Mouse (Mus musculus) limb, embryonic 11.5 days (tissue): ENCODE data around the gene Elane. TPM values are rescaled to one million over a fixed set of nuclear protein-coding genes. Genes with fewer than 3 reads are reported as not detected.

ENCODE experiments used
- ATAC-seq: fragments of 200-750 bp; cut with Nextera tagmentation; 2 replicates; pipeline ENCODE4 v1.8.0; 2017; ENCODE audit warnings: low read depth; ENCODE audit not compliant: insufficient number of reproducible peaks, low FRiP score, low TSS enrichment
- DNase-seq: peaks from one replicate; pipeline ENCODE4 v3.0.0-alpha.2; 2015; ENCODE audit warnings: low spot score
- H3K27ac ChIP-seq: fragments of 300-500 bp; sonication (generic); replicated peaks from 2 replicates; pipeline ENCODE4 v1.5.1; 2014; ENCODE audit warnings: low read depth, mild to moderate bottlenecking, low read length
- H3K27me3 ChIP-seq: fragments of 300-500 bp; sonication (generic); 2 replicates; pipeline ENCODE4 v1.6.1; 2014; ENCODE audit warnings: mild to moderate bottlenecking, low read length, mixed read lengths; ENCODE audit not compliant: control insufficient read depth, insufficient read depth
- H3K36me3 ChIP-seq: fragments of 300-500 bp; sonication (generic); 2 replicates; pipeline ENCODE4 v1.6.1; 2014; ENCODE audit warnings: mild to moderate bottlenecking, low read length, moderate library complexity, mixed read lengths; ENCODE audit not compliant: control insufficient read depth, insufficient read depth
- H3K4me1 ChIP-seq: fragments of 300-500 bp; sonication (generic); 2 replicates; pipeline ENCODE4 v1.6.1; 2014; ENCODE audit warnings: low read length, mixed read lengths; ENCODE audit not compliant: control insufficient read depth, insufficient read depth
- H3K4me2 ChIP-seq: fragments of 300-500 bp; sonication (generic); 2 replicates; pipeline ENCODE4 v1.6.1; 2014; ENCODE audit warnings: low read depth, mild to moderate bottlenecking, moderate library complexity; ENCODE audit not compliant: severe bottlenecking
- H3K4me3 ChIP-seq: fragments of 300-500 bp; sonication (generic); 2 replicates; pipeline ENCODE4 v1.5.1; 2014; ENCODE audit warnings: low read depth, low read length
- H3K9ac ChIP-seq: fragments of 300-500 bp; sonication (generic); 2 replicates; pipeline ENCODE4 v1.6.1; 2014; ENCODE audit warnings: mild to moderate bottlenecking, low read length
- H3K9me3 ChIP-seq: fragments of 300-500 bp; sonication (generic); 2 replicates; pipeline ENCODE4 v1.6.1; 2016; ENCODE audit warnings: low read length; ENCODE audit not compliant: control insufficient read depth
- WGBS: fragments of 180-500 bp; shearing (Covaris S2); extraction: QIAGEN DNeasy Blood & Tissue Kit; methylation state at CpG from one replicate; pipeline ENCODE4 v1.1.7; 2014; 5-methylcytosine and 5-hydroxymethylcytosine counted together
- polyA plus RNA-seq: library from polyadenylated mRNA; unstranded; fragments of >200 nt; fragmentation: Nextera tagmentation; extraction: Ambion mirVana; gene quantifications from 2 replicates; pipeline ENCODE4 v1.2.1, GENCODE M21; 2014

Gene Elane
- polyA plus RNA-seq, 1 experiment from 2014 or later: 0.20 TPM

DNA sequence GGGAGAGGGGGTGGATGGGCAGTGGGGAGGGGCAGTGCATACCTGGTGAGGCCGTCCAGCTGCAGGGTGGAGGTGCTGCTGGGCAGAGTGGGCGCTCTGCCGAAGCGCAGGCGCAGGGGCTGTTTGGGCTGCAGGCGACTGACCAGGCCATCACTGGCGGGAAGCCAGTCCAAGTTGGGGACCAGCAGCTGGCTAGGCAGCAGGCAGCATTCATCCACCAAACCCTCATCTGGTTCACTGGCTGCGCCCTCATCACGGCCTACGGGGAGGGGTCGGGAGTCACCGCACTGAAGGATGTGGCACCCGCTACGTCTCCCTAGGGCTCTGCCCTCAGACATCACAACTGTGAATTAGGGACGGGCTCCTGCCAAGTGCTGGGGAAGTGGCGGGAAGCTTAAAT is 10.3 kb downstream of the Elane start:
- WGBS: 91% methylated on average over 16 of the region's 16 CpGs
- no peak for DNase-seq
- H3K36me3 ChIP-seq: peaks cover 14% of the 10 kb centered on the region; the same call in 1 of the 2 replicates
- no peak for ATAC-seq
- H3K9me3 ChIP-seq: no peaks in the 10 kb centered on the region
- 0 out of 2 replicates have a peak, but pooled peaks cover 2% of the 10 kb centered on the region for H3K4me1 ChIP-seq
- no peak overlapping the region for H3K4me3 ChIP-seq
- H3K27ac ChIP-seq: no peak overlapping the region
- no peak overlapping the region for H3K4me2 ChIP-seq
- H3K9ac ChIP-seq: no peak overlapping the region
- H3K27me3 ChIP-seq: no peaks in the 10 kb centered on the region

DNA sequence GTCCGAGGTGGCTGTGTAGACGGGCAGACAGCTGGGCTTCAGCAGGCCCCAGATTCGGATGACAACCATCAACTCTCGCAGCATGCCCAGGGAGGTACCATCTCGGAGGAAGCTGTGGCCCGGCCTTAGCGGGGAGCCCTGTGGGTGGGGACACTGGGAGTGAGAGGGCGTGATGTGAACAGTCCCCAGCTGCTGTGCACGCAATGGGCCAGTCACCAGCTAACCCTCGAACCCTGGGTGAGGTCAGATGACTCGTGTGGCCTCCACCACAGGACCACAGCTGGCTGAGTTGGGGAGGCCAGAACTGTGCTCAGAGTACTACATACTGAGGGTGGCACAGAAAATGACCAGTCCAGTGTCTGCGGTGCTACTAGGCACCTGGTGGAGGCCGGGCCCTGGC is 10.8 kb downstream of the Elane start:
- 87% methylated on average over 13 of the region's 13 CpGs for WGBS
- Histone ChIP-seq H3K27ac (no peak overlapping the region), H3K36me3 (peaks cover 14% of the 10 kb centered on the region; the same call in 1 of the 2 replicates), H3K4me1 (0 out of 2 replicates have a peak, but pooled peaks cover 2% of the 10 kb centered on the region), H3K27me3 (no peaks in the 10 kb centered on the region), H3K4me3 (no peak overlapping the region), H3K9me3 (no peaks in the 10 kb centered on the region), H3K4me2 (no peak overlapping the region), H3K9ac (no peak overlapping the region)
- DNase-seq: no peak
- no peak for ATAC-seq

DNA sequence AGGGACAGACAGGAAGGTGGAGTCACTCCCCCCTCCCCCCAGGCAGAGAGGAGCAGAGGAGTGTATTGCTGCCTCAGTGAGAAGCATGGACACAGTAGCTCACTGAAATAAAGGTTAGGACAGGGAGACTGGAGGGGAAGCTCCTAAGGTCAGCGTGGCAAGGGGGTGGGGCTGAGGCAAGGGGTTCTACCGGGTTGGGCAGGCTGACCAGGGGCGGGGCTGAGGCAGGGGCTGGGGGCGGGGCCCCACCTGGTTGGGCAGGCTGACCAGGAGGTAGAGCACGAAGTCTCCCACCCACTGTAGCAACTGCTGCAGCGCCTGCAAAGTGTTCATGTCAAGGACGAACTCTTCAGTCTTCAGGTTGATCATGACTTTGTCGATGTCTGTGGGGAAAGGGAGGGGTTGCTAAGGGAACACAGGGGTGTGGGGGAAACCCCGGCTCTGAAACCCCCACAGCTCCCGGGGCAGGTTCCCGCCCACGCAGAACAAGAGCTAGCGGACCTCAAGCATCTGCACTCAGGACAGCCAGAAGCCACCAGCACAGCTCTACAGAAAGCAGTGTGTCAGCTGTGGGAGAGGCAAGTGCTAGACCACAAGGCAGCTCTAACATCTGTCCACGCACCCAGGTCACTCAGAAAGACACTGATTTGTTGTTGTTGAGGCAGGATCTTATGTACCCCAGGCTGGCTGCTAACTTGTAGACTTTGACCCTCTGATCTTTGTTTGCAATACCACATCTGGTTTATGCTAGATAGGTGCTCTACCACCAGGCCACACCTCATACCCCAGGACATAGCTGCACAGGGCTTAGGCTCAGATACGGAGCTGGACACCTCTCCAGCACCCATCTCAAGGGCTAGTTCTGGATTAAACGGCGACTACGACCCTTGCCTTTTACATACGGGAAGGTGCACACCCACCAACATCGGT is 11.5 kb downstream of the Elane start:
- ATAC-seq (no peak), DNase-seq (no peak)
- H3K4me3 ChIP-seq: no peak overlapping the region
- 50% methylated on average over 20 of the region's 20 CpGs for WGBS
- no peaks in the 10 kb centered on the region for H3K27me3 ChIP-seq
- no peak overlapping the region for H3K27ac ChIP-seq
- no peak overlapping the region for H3K9ac ChIP-seq
- no peak overlapping the region; the same call in 1 of the 2 replicates for H3K4me2 ChIP-seq
- H3K36me3 ChIP-seq: peaks cover 14% of the 10 kb centered on the region; the same call in 1 of the 2 replicates
- no peaks in the 10 kb centered on the region for H3K9me3 ChIP-seq
- H3K4me1 ChIP-seq: 0 out of 2 replicates have a peak, but pooled peaks cover 2% of the 10 kb centered on the region

DNA sequence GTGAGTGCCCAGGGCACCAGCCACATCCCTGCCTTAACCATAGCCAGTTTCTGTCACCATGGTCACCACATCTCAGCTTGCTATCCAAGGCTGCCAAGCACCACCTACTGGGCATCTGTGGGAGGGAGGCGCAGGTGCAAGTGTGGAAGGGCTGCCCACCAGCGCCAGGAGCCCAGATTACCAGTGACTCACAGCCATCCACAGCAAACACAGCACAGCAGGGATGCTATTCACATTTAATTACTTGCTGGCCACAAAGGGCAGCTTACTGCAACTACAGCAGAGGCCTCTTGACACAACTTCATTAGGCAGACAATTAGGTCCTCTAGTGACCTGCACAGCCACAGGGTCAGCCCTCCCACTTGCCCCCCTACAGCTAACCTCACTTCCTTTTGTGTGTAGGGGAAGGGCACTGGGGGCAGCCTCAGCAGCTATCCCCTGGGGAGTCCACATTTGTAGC is 14.9 kb downstream of the Elane start:
- Histone ChIP-seq H3K9ac (no peak overlapping the region), H3K27me3 (no peaks in the 10 kb centered on the region), H3K36me3 (peaks cover 20% of the 10 kb centered on the region; the same call in 1 of the 2 replicates), H3K4me2 (no peak overlapping the region), H3K4me1 (0 out of 2 replicates have a peak, but pooled peaks cover 2% of the 10 kb centered on the region), H3K27ac (no peak overlapping the region), H3K9me3 (no peaks in the 10 kb centered on the region; the same call in 1 of the 2 replicates), H3K4me3 (no peak overlapping the region)
- WGBS: 43% methylated on average over 2 of the region's 2 CpGs
- DNase-seq (no peak), ATAC-seq (no peak)

DNA sequence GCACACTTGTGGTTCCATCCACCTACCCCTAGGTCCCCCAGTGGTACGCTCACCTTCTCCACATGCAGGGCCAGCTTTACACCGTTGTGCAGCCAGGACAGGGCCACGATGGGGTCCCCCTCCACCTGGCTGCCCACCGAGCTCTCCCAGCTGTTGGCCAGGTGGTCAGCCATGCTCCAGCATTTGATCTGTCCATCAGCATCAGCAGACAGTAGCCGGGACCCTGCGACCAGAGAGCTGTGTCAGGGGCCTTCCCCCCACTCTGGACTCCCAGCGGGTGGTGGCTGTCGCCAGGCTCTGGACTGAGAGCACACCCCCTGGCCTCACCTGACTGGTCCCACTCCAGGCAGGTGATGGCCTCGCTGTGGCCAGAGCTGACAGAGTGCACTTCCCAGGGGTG is 20.7 kb downstream of the Elane start:
- 95% methylated on average over 9 of the region's 9 CpGs for WGBS
- DNase-seq (no peak), ATAC-seq (no peak)
- Histone ChIP-seq H3K27ac (no peak overlapping the region), H3K4me1 (no peaks in the 10 kb centered on the region), H3K9me3 (no peaks in the 10 kb centered on the region; the same call in 1 of the 2 replicates), H3K27me3 (no peaks in the 10 kb centered on the region), H3K36me3 (peaks cover 15% of the 10 kb centered on the region; the same call in 1 of the 2 replicates), H3K4me3 (no peak overlapping the region), H3K9ac (no peak overlapping the region), H3K4me2 (no peak overlapping the region)

DNA sequence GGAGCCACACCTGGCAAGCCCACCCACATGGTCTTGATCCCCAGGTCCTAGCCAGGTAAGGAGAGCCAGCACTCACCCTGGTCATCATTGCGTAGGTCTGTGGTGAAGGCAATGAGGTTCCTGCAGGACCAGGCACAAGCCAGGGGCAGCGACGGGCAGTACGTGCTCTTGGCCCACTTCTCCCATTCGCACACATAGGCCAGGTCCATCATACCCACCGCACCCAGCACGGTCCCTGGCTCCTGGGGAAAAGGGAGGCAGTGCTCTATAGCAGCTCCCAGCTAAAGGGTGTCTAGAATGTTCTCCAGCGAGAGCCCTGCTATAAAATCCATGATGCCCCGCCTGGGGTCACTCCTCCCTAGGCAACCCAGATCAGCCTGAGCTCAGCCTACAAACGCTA is 21.4 kb downstream of the Elane start:
- H3K9ac ChIP-seq: no peak overlapping the region
- H3K4me3 ChIP-seq: 0 out of 2 replicates have a peak overlapping the region, but pooled peaks have one; percentile 14
- no peaks in the 10 kb centered on the region for H3K4me1 ChIP-seq
- H3K36me3 ChIP-seq: peaks cover 15% of the 10 kb centered on the region; the same call in 1 of the 2 replicates
- ATAC-seq (no peak), DNase-seq (no peak)
- no peaks in the 10 kb centered on the region for H3K27me3 ChIP-seq
- no peak overlapping the region for H3K27ac ChIP-seq
- H3K9me3 ChIP-seq: no peaks in the 10 kb centered on the region; the same call in 1 of the 2 replicates
- no peak overlapping the region for H3K4me2 ChIP-seq
- 95% methylated on average over 10 of the region's 10 CpGs for WGBS

DNA sequence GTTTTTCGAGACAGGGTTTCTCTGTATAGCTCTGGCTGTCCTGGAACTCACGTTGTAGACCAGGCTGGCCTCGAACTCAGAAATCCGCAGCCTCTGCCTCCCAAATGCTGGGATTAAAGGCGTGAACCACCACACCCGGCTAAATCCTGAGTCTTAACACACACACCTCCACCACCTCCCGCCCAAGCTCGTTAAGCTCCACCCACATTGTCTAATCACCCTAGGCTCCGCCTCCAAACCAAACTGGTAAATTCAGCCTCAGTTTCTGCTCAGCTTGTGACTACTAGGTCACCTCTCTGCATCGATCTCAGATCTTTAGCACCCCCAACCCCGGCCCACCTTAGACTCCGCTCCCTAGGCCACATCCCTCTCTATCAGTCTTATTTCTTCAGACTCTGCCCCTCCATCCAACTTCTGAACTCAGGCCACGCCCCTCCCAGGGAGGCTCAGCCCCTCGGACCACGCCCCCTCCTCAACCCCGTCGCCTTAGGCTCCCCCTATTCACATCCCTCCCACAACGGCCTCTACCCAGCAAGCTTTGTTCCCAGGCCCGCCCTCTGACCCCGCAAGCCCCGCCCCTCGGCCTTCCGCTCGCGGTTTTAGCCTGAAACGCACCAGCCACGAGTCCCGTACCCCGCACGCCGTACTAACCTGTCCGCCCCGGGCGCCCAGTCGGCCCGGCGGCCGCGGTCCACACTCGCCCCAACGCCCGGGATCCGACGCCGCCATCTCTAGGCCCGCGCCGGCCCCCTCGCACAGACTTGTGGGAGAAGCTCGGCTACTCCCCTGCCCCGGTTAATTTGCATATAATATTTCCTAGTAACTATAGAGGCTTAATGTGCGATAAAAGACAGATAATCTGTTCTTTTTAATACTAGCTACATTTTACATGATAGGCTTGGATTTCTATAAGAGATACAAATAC is 22.4 kb downstream of the Elane start, which contains the start of gene Med16:
TSS of gene Med16 (minus strand) at position 757 of the 925 bp plus-strand sequence.
- H3K9me3 ChIP-seq: no peaks in the 10 kb centered on the region; the same call in 1 of the 2 replicates
- H3K4me3 ChIP-seq: peak within 1 kb of the TSS; percentile 71
- no peaks in the 10 kb centered on the region for H3K4me1 ChIP-seq
- peaks cover 12% of the 10 kb centered on the region; the same call in 1 of the 2 replicates for H3K36me3 ChIP-seq
- ATAC-seq (peak; percentile 94), DNase-seq (peak; percentile 97)
- H3K27me3 ChIP-seq: no peaks in the 10 kb centered on the region
- WGBS: 1% methylated on average over 52 of the region's 52 CpGs
- peak within 1 kb of the TSS; percentile 40 for H3K4me2 ChIP-seq
- peak within 1 kb of the TSS; percentile 96 for H3K27ac ChIP-seq
- H3K9ac ChIP-seq: peak within 1 kb of the TSS; percentile 96
